Mouse (Mus musculus): Measurements from ENCODE around the gene Dis3l2. TPM values are rescaled to one million over a fixed set of nuclear protein-coding genes. Genes with fewer than 3 reads are reported as not detected.

Gene Dis3l2
- polyA plus RNA-seq (2017; shearing (Covaris generic)) = 33.5 TPM

DNA sequence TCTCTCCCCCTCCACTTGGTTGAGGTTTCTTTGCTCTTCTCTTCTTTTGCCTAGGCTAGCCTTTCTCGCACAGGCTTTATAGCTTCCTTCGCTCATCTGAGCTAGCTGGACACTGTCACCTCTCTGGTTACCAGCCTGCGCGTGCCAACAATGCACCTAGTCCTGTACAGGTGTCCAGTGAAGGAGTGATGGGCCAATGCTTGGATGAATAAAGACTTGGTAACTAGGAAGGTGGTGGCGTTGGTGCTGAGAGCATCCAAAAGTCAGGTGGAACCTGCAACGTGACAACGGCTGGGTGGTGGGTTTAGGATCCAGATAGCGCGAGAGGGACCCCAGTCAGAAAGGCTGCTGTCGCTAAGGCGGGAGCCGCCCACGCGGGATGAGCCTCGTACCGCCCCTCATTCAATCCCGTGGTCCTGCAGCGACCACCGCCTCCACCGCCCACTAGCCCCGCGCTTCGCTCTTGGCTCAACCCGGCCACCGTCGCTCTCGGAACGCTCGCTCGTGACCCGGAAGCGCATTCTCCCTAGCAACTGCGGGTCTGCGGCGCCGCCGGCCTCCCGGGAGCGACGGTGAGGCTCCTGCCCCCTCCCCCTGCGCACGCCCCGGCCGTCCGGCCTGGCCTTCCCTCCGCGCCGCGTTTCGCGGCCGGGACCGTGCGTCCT lies at the start of gene Dis3l2:
Gene Dis3l2 (plus strand): TSS at position 509 of the 665 bp plus-strand sequence.

DNA sequence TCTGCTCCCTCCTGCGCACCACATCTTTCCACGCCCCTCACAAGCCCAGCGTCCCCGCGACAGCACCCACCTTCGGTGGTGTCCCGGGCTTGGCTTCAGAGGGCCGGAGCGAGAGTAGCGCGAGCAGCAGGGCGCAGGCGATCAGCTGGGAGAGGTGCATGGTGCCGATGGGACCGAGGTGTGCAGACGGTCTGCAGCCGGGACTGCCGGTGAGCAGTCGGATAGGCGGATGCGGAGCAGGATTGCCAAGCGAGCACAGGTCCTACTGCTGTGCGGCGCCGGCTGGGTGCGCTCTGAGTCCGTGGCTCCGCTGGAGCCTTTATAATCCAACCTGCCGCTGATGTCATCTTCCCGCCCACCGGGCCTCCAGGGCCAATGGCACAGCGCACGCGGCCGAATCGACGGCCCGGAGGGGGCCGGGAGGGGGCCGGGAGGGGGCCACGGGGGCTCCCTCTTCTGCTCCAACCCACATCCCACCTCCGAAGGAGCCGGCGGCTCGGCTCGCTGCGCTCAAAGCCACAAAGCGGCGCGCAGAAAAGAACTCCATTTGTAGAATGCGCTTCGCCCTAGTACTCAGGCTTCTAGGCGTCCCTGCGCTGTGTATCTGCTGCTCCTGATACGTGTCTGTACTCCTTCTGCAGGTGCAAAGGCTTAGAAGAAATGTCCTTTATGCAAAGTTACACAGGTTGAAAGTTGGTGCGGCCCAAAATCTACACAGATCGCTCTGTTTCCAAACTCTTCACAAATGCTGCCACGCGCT lies 33.1 kb upstream of the Dis3l2 start, which contains the start of gene Nppc:
Gene Nppc (minus strand): TSS at position 293 of the 760 bp plus-strand sequence.

DNA sequence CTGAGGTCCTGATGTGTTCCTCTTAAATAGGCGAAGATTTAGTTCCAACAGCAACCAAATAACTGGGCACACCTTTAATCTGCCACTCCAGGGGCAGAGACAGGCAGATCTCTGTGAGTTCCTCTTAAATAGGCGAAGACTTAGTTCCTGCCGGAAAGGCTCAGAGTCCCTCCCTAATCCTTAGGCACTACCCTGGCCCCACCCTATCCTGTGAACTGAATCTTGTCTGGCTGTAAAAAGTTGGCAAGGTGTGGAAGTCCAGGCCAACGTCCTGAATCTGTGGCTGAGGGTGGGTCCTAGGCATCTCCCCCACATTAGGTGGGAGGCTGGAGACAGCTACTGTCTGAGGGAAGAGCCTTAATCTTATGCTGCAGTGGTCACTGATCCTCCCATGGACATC lies 386.2 kb downstream of the Dis3l2 start, which contains the start of gene Alppl2:
Gene Alppl2 (minus strand): TSS at position 101 of the 400 bp plus-strand sequence.

Other genes starting within 250 kb of the Dis3l2 start
- 1,303 TPM for gene Ptma, start 177.1 kb upstream of the Dis3l2 start, polyA plus RNA-seq (2017; shearing (Covaris generic))
- gene Pde6d, start 121.2 kb upstream of the Dis3l2 start, polyA plus RNA-seq (2017; shearing (Covaris generic)) = 14.4 TPM
- 13.2 TPM for gene Cops7b, start 120.9 kb upstream of the Dis3l2 start, polyA plus RNA-seq (2017; shearing (Covaris generic))
- gene Nppc, start 33.2 kb upstream of the Dis3l2 start, polyA plus RNA-seq (2017; shearing (Covaris generic)) = not detected

Measured in effector memory CD4-positive, alpha-beta T cell, adult 7 months (primary cell).